9 mouse cellular contexts compared by ENCODE assay signal in the genomic region with DNA sequence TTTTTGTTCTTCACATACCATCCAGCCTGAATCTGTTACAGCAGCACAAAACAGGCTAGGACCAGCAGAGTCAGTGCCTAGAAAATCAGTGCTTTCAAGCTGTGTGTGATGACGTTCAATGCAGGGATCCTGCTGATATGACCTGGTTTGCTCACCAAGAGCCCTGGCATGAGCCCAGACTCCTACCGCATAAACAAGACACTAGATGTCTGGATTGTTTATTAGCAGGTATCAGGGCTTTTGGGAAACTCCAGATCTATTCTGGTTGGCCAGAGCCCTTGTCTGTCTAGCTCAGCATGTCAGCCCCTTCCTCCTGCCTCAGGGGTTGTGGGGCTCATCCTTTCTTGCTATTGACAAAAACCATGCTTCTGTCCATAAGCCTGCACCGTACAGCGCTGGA. TPM values are rescaled to one million over a fixed set of nuclear protein-coding genes. Genes with fewer than 3 reads are reported as not detected.
DNase-seq lines count a peak whose midpoint lies in the region; ATAC-seq and TF ChIP-seq lines count a peak whose summit lies in the region.
"Had no signal": no experiment of that assay in that cellular context is flagged by ENCODE, and none has a peak within 500 bp of the region (broad histone marks: within the 10 kb centered on the region; RNA-seq: fewer than 3 reads in every experiment).

No protein-coding gene starts in this region.

- no peak for DNase-seq in forebrain, embryonic 10.5 days (ENCODE audit: extremely low spot score, low spot score)
- DNase-seq in kidney, postnatal 10 days: peak; percentile 54
- DNase-seq in Muller cell, postnatal 12 days (ENCODE audit: inconsistent ontology term): peak; percentile 84
- no peak for DNase-seq in hindbrain, postnatal 0 days (ENCODE audit: low spot score)
- DNase-seq in gastrocnemius, adult 18-20 months (ENCODE audit: low spot score): no peak
- DNase-seq: liver, embryonic 13.5 days had no signal

- peak overlapping the region; percentile 20; the same call in 1 of the 2 replicates for H3K27ac ChIP-seq in forebrain, embryonic 10.5 days
- no peak overlapping the region for H3K27ac ChIP-seq in forebrain, embryonic 15.5 days (replicated peaks)
- no peak overlapping the region for H3K27ac ChIP-seq in kidney, embryonic 16.5 days (ENCODE audit: low read length)
- H3K27ac ChIP-seq in hindbrain, postnatal 0 days: 0 out of 2 replicates have a peak overlapping the region, but pooled peaks have one; percentile 8
- H3K27ac ChIP-seq: liver, embryonic 13.5 days had no signal

- peaks cover 59% of the 10 kb centered on the region for H3K4me1 ChIP-seq in forebrain, embryonic 10.5 days
- H3K4me1 ChIP-seq in forebrain, embryonic 15.5 days: peaks cover 68% of the 10 kb centered on the region
- peaks cover 33% of the 10 kb centered on the region for H3K4me1 ChIP-seq in kidney, embryonic 16.5 days (ENCODE audit: insufficient read depth, low read length)
- H3K4me1 ChIP-seq in hindbrain, postnatal 0 days (ENCODE audit: insufficient read depth, low read length): peaks cover 24% of the 10 kb centered on the region
- H3K4me1 ChIP-seq: liver, embryonic 13.5 days had no signal

- H3K27me3 ChIP-seq in forebrain, embryonic 10.5 days (ENCODE audit: poor library complexity, severe bottlenecking): no peaks in the 10 kb centered on the region
- H3K27me3 ChIP-seq in forebrain, embryonic 15.5 days: no peaks in the 10 kb centered on the region
- H3K27me3 ChIP-seq in kidney, embryonic 16.5 days (ENCODE audit: insufficient read depth, low read length): no peaks in the 10 kb centered on the region
- no peaks in the 10 kb centered on the region for H3K27me3 ChIP-seq in hindbrain, postnatal 0 days (ENCODE audit: insufficient read depth, low read length)
- H3K27me3 ChIP-seq: liver, embryonic 13.5 days had no signal

- no peak for TF ChIP-seq CTCF in hindbrain, postnatal 0 days (IDR thresholded peaks at IDR 0.05; ENCODE audit: low read depth)

- no peaks in the 10 kb centered on the region for H3K9me3 ChIP-seq in forebrain, embryonic 10.5 days
- H3K9me3 ChIP-seq in forebrain, embryonic 15.5 days: no peaks in the 10 kb centered on the region
- H3K9me3 ChIP-seq in kidney, embryonic 16.5 days (ENCODE audit: low read length): no peaks in the 10 kb centered on the region
- H3K9me3 ChIP-seq in hindbrain, postnatal 0 days (ENCODE audit: low read length): no peaks in the 10 kb centered on the region
- H3K9me3 ChIP-seq: liver, embryonic 13.5 days had no signal

- H3K36me3 ChIP-seq in forebrain, embryonic 10.5 days (replicated peaks): peaks cover 18% of the 10 kb centered on the region
- H3K36me3 ChIP-seq in forebrain, embryonic 15.5 days: no peaks in the 10 kb centered on the region
- H3K36me3 ChIP-seq in kidney, embryonic 16.5 days (ENCODE audit: insufficient read depth, low read length): no peaks in the 10 kb centered on the region
- H3K36me3 ChIP-seq in hindbrain, postnatal 0 days (ENCODE audit: insufficient read depth, low read length): no peaks in the 10 kb centered on the region
- H3K36me3 ChIP-seq: liver, embryonic 13.5 days had no signal

- no peak overlapping the region for H3K4me2 ChIP-seq in forebrain, embryonic 15.5 days (replicated peaks)
- no peak overlapping the region for H3K4me2 ChIP-seq in kidney, embryonic 16.5 days (replicated peaks; ENCODE audit: low read depth, low read length)
- no peak overlapping the region for H3K4me2 ChIP-seq in hindbrain, postnatal 0 days (ENCODE audit: low read depth, low read length)
- H3K4me2 ChIP-seq: liver, embryonic 13.5 days had no signal

- 76% methylated on average over 4 of the region's 4 CpGs for WGBS in forebrain, embryonic 10.5 days
- WGBS in forebrain, embryonic 15.5 days: 49% methylated on average over 4 of the region's 4 CpGs
- WGBS in kidney, embryonic 16.5 days: 74% methylated on average over 4 of the region's 4 CpGs
- 36% methylated on average over 4 of the region's 4 CpGs for WGBS in hindbrain, postnatal 0 days

- no peak overlapping the region for H3K9ac ChIP-seq in forebrain, embryonic 15.5 days (replicated peaks)
- H3K9ac ChIP-seq in kidney, embryonic 16.5 days (replicated peaks; ENCODE audit: low read length): no peak overlapping the region
- no peak overlapping the region for H3K9ac ChIP-seq in hindbrain, postnatal 0 days (replicated peaks; ENCODE audit: low read length)
- H3K9ac ChIP-seq: liver, embryonic 13.5 days had no signal

- no peak overlapping the region for H3K4me3 ChIP-seq in forebrain, embryonic 10.5 days
- H3K4me3 ChIP-seq in forebrain, embryonic 15.5 days: no peak overlapping the region
- H3K4me3 ChIP-seq in kidney, embryonic 16.5 days (ENCODE audit: low read length): no peak overlapping the region
- H3K4me3 ChIP-seq in hindbrain, postnatal 0 days (ENCODE audit: low read length): no peak overlapping the region
- H3K4me3 ChIP-seq: liver, embryonic 13.5 days had no signal

- no peak for ATAC-seq in forebrain, embryonic 15.5 days (replicated peaks)
- ATAC-seq in kidney, embryonic 16.5 days (ENCODE audit: low FRiP score, low TSS enrichment): no peak
- no peak for ATAC-seq in hindbrain, postnatal 0 days
- no peak for ATAC-seq in megakaryocyte, adult 5-6 weeks (ENCODE audit: poor library complexity, severe bottlenecking)

RNA-seq across cellular contexts. Expression of a gene that starts 10.2 kb away (rescaled TPM):
- 197 and 204 TPM in 2 replicates for polyA plus RNA-seq in forebrain, embryonic 10.5 days (2016; fragmentation: Nextera tagmentation; extraction: Ambion mirVana)
- 195 and 203 TPM in 2 replicates for polyA plus RNA-seq in forebrain, embryonic 15.5 days (2015; fragmentation: Nextera tagmentation; extraction: Ambion mirVana)
- 210 and 244 TPM in 2 replicates for polyA plus RNA-seq in kidney, embryonic 16.5 days (2015; fragmentation: Nextera tagmentation; extraction: Ambion mirVana)
- 43.2 and 76.3 TPM in 2 replicates for total RNA-seq in hindbrain, postnatal 0 days (2014; rRNA removed)
- polyA plus RNA-seq in hindbrain, postnatal 0 days (2015; fragmentation: Nextera tagmentation; extraction: Ambion mirVana): 81.1 and 99.6 TPM in 2 replicates
- 1 to 10 TPM; 5.5 to 6.4 TPM for total RNA-seq in gastrocnemius, adult 18-20 months (2021)
- 56.4 and 57.9 TPM in 2 replicates for total RNA-seq in megakaryocyte, adult 5-6 weeks (2015)
- 174 and 176 TPM in 2 replicates for total RNA-seq in megakaryocyte, adult 5-6 weeks (2017)

Comparison
In these comparisons a context has a peak if more than half of its experiments do, and no peak if none do; other contexts are left out.
1. H3K27ac ChIP-seq: peak in forebrain, embryonic 10.5 days (single experiment) and hindbrain, postnatal 0 days (single experiment); none in forebrain, embryonic 15.5 days (single experiment) and kidney, embryonic 16.5 days (single experiment).
2. DNase-seq: peak in kidney, postnatal 10 days (single experiment) and Muller cell, postnatal 12 days (single experiment); none in forebrain, embryonic 10.5 days (single experiment), hindbrain, postnatal 0 days (single experiment) and gastrocnemius, adult 18-20 months (single experiment).